Mouse (Mus musculus) urinary bladder, postnatal 10 days (tissue): ENCODE results near the gene Rasgrf2.

ENCODE experiments used
- DNase-seq: peaks from one replicate; pipeline ENCODE4 v3.0.0; 2022; ENCODE audit warnings: low spot score

Rasgrf2 gene

DNA sequence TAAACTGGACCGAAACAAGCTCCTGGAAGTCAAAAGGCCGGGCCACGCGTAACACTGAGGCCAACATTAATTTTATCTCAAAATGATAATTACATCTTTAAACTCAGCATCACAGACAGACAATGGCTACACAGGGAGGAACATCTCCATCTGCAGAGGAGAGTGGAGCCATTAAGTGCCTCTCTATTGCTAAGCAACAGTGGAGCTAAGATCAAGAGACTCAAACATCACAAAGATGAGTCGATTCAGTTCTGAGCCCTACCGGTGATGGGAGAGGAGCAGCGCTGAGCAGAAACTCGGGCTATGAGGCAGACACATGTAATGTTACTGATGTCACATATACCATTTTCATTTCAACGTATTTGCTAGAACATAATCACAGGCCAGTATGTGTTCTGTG is 191.3 kb downstream of the Rasgrf2 start:
- no peak for DNase-seq

DNA sequence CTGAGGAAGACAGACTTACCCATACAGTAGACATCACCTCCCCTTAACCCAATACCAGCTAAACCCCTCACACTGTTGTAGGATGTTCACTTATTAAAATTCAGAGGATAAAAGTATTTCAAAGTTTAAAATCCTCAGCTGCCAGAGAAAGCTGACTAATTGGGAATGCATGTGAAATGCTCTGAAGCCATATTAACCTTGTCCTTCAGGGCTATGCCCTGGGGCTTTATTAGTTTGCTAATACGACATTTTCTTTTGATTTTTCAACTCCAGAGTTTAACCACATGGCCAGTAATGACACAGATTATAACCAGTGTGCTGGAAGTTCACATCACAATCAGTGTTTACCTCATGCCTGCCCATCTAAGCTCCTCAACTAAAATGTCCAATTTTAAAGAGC is 192.6 kb downstream of the Rasgrf2 start:
- no peak for DNase-seq

DNA sequence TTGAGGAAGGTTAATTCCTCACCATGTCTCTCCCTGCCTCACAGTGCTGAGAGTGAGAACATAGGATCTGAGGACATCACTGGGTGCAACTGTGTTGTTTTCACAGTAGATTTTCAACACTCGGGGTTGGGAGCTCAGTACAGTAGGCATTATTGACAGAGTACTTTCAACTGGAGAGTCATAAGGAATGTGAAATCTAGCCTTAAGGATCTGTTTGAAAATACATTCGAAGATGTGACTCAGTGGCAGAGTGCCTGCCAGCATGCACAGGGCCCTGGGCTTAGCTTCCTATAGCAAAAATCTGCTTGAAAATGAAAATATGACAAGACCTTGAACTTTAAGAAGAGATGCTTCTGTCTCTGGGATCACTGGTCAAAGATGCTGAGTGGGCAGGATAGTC is 194.2 kb downstream of the Rasgrf2 start:
- DNase-seq = no peak

DNA sequence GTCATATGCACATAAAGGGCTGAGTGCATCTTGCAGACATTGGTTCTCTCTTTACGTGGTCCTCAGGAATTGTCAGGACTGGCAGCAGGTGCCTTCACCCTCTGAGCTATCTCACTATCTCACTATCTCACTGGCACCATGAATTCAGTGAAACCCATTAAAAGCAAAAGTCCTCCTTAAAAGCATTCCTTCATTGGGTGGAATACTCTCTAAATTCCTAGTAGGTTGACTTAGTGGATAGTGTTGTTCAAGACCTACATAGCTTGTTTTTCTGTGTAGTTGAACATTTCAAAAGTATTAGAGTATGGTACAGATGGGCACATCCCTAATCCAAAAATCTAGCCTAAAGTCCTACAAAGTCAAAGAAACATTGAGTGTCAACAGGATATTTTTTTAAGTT is 199.3 kb downstream of the Rasgrf2 start:
- DNase-seq = no peak

DNA sequence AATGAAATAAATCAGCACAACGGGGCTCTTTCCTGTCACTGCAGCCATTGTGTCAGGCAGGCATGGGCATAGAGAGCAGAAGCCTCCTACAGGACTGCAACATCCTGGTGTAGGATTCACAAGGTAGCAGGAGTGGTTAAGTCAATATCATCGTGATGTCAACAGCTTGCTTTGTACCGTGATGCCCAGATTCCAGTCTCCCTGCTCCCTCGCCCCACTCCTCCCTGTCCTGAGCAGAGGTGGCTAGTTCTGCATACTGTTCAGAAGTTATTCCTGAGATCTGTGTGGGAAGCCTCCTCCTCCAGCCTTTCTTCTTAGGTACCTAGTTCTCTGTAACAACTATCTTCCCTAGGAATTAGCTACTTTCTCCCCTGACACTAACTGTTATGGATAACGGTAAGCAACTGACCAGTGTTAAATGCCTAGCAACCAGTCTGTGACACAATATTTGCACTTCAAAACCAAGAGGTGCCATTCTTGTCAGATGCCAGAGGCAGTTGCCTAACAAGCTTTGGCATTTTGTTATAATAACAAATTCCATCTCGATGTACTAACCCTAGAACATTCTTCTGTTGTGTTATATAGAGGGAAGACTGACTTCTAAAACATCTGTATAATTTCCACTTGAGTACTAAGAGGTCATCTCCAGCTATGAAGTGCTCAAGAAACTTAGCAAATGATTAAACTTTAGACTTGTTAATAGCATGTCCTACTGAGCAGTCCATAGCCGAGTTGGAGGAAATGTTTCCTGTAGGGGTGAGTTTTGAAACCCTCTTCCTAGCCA is 201.3 kb downstream of the Rasgrf2 start:
- no peak for DNase-seq

DNA sequence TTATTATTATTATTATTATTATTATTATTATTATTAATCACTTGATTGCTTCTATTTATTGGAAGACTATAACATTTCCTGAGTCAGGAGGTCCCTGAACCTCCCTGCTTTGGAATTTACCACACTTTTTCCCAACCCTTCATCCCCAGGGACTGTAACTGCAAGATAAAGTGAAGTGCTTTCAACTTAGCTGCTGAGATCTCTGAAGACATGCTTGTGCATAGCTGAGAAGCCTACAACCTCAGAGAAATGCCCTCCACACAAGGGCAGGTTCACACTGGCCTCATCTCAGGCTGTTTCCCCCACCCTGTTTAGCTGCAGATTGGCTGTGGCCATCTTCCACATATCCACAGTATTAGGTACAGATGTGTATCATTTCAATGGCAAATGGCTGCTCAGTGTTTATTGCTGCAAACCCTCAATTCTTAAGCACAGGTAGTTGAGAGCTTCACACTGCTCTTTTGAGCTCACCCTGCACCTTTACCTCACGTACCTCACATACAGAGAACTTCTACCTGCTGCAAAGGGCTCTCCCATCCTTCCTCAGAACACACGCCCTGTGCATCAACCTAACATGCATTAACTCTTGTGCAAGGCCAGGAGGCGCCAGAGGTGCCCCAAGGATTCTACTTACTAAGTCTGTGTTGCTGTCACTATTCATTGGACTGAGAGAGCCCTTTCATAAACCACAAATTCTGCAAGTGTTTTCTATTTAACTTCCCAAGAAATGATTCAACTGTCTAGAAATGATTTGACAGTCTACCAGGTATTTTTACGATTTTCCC is 202.7 kb downstream of the Rasgrf2 start:
- DNase-seq = no peak

DNA sequence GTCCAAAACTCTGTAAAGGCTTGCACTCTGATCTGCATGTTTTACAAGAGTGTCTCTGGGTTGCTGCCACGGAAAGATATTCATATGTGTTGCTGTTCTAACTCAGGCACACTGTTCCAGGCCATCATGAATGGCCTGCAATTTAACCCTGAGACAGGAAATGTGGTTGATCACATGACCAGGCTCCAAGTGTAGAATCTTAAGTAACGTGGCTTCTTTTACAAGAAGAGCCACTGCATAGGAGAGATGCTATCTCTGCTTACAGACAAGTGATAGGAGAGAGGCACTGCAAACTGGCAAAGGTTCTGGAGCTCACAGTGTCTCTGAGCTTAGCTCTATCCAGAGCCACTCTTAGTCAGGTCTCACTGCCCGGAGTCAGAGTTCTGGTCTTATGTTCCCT is 210.4 kb downstream of the Rasgrf2 start:
- DNase-seq = no peak

DNA sequence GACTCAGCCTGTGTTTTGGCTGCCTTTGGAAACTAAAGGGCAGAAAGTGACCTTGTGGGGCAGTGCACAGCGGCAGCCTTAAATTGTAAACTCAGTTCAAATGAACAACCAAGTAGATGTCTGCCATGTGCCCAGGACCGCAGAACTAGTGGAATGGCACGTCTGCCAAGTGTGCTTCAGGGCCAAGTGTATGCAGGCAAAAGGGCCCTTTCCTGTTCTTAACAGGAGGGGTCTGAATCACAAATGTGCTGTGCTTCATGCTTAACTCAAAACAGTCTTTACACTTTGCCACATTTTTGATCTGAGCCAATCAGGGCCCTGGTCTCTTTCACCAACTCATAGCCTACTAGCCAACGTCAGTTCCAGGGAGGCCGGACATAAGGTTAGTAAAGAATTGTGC is 212.7 kb downstream of the Rasgrf2 start:
- DNase-seq = no peak

DNA sequence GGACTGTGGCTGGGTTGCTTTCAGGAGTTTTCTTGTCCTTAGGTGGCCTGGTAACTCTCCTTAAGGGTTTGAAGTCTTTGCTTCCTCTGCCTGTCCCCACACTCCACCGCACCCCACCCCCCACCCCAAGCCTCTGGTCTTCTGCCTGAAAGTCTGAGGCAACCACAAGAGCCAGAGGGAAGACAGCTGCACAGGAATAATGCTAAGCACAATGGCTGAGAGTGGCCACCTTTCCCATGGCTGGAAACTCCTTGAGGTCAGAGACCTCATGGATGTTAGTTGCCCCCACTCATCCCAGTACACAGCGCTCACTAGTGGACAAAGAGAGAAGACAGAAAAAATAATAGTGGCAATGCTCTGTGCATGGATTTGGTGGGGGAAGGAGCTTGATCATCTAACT is 213.6 kb downstream of the Rasgrf2 start:
- no peak for DNase-seq

DNA sequence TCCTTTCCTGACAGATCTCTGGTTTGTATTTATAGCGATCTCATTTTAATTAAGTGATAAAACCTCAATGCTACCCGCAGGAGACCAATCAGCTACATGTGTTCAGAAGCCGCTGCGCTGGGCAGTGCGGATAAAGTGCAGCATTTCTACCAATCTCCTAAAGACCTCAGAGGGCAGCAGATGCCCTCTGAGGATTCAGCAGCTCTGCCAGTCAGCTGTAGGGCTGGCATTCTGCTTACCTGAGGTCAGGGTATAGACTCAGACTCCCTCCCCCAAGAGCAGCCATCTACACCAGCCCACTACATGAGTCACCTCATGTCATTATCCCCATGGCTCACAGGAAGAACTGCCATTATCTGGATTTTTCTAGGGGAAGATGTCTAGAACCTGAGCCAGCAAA is 215.1 kb downstream of the Rasgrf2 start:
- no peak for DNase-seq

DNA sequence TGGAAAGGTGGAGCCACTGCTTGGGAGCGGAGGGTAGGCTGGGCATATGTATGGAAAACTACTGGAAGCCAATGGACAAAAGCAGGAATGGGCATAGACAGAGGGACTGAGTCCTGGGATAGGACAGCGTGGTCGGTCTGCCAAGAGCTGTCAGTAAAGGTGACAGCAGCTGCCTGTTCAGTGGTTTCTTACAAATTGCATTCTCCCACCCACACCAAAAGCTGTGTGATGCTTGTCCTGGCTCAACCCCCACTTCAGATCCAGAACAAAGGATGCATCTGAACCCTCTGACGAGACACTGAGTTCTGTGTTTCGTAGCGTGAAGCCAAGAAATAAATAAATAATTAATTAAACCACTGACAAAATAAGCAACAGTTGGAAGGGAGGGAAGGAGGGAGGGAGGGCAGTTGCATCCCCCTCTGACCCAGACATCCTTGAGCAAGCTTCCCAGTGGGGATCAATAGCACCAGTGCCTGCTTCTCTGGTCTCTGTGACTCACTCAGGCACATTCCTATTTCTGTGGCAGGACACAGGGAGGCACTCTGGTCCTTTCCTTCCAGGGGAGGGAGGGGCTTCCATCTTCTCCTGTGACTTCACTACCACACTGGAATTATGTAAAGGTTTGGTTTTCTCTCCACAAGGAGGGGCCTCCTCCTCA is 215.7 kb downstream of the Rasgrf2 start:
- no peak for DNase-seq

DNA sequence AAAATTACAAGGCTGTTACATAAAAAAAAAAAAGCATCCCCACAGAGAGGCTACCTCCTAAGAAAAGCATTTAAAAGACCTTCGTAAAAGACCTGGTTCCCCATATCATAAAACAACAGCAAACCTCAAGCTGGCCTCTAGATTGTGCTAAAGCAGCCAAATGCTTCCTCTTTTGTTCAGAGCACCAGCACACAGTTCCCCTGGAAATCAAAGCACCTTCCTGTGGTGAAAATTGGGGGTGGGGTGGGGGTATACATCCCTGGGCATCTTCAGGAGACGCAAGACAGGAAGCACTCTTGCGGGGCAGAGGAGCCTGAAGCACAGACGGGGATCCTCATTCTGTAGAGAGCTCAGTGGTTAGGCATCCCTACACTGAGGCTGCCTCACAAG is 216.3 kb downstream of the Rasgrf2 start:
- no peak for DNase-seq

DNA sequence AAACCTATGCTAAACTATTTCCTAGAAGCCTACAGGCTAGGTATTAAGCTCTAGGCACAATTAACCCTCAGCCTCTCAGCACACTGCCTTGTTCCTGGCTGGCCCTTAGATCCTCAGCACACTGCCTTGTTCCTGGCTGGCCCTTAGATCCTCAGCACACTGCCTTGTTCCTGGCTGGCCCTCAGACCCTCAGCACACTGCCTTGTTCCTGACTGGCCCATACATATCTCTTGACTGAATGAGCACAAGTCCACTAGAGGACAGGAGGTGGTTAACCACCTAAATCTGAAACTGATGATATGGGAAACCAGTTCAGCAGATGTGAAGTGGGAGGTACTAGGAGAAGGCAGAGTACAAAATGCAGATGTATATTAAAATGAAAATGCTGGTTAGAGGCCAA is 219.8 kb downstream of the Rasgrf2 start:
- no peak for DNase-seq

DNA sequence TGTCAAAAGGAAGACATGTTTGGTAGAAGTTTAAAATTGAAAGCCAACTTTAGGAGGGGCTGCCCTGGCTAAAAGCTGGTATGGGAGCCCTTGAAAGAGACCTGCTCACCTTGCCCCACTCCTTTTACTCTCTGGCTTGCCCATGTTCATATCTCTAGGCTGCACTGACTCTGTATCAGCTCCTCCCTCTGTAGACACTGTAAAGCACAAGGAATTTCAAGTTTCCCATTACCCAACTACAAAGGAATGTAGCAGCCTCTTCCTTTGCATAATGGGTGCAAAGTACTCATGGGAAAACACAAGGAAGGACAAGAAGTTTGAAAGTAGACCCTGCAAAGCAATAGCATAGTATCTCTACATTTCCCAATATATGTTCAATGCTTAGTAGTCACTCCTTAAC is 220.2 kb downstream of the Rasgrf2 start:
- no peak for DNase-seq

DNA sequence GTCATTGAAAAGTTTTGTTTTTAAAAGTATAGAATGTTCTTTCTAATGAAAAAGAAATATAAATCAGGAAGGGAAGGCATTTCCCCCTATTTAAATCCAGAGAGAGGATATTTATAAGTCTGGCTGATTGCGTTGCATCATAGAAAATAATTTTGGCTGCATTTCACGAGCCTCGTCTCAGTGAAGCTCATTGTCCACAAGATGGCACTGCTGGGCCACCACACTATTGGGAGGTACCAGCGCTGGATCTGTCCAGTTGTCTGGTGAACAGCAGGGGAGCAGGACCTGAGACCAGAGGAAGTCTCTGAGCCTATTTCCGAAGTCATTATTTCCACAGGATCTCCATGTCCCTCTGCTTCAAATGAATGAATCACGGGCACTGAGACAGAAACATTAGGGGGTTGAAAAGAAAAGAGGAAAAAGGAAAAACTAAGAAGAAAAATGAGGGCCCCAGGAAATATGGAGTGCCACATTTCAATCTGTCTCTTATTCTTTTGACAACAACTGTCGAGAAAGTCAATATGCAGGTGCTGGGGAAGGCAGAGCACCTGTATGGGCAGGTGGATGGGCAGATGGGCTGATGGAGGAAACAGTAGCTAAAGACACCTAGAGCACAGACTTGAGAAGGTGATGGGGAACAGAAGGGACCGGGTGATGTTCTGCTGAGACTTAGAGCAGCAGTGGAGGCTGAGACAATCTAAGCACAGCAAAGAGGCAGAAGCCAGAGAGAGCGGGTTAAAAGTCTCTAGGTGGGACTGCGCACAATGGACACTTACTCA is 223.1 kb downstream of the Rasgrf2 start:
- peak; percentile 37 for DNase-seq

DNA sequence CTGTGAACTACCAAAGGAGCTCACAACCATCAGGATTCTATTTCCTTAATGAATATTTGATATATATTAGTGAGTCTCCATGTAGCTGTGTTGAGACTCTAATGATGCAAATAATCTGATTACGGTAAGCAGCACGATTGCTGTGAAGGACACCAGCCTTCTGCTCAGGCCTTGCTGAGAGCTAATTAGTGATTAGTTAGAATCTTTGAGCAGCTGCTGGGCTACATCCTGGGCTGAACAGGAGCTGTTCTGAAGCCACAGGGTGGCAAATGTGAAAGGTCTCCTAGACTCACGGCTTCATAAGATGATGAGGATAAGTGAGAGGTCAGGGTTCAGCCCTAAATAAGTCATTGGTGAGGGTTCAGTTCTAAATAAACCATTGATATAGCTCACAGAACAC is 225.1 kb downstream of the Rasgrf2 start:
- no peak for DNase-seq

DNA sequence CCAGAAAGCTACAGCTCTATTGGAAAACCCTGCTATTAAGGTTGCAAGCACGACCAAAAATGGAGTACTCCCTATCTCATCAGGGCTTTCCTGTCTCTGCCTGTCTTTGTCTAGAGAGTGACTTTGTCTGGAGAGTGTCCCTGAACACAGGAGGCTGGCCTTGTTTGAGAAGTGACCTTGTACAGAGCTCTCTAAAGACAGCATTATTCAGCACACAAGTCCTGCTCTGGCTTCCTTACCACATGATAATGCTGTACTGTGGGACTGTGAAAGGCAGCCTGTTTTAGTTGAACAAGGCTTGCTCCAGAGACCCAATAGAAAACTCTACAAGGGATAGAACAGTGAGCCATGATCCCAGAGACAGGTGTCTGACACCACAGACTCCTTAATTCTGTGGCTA is 235.0 kb downstream of the Rasgrf2 start:
- no peak for DNase-seq

DNA sequence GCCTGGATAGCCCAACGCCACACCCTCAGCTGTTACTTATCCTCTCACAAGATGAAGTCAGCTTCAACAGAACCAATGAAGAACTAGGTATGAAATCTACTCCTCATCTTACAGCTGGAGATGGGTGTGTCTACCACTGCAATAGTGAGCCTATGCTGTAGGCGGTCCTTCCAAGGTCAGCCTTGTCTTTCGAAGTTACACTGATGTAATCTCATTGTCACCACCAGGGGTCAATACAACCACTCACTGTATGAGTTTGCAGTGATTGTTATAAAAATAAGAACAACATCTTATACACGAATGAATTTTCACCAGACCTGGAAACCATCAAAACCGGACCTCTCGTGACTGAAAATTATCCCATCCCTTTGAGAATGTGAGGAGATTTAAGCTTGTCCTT is 238.3 kb downstream of the Rasgrf2 start:
- no peak for DNase-seq

DNA sequence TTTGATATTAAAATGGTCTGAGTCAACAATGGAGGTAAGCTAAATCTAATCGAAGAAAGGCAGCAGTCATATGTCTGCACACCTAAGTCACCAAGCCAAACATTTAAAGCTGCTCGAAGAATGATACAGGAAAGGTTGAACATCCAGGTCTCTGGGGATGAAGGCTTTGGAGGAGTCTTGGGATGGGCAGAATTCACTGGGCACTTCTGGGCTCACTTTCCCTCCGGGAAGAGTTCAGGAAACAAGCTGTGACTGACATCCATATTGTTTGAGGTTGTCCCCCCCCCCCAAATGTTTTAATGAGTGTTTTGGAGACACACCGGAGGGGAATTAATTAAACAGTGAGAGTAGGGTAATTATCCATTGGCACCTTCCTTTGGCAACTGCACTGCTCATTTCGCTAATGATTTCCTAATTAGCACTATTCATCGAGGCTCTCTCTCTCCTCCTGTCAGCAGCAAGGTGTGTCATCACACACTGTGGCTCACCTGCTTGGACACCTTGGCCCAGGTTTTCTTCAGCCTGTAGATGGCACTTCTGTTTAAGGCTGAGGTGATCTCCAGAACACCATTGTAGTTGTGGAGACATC is 241.3 kb downstream of the Rasgrf2 start:
- DNase-seq = no peak

DNA sequence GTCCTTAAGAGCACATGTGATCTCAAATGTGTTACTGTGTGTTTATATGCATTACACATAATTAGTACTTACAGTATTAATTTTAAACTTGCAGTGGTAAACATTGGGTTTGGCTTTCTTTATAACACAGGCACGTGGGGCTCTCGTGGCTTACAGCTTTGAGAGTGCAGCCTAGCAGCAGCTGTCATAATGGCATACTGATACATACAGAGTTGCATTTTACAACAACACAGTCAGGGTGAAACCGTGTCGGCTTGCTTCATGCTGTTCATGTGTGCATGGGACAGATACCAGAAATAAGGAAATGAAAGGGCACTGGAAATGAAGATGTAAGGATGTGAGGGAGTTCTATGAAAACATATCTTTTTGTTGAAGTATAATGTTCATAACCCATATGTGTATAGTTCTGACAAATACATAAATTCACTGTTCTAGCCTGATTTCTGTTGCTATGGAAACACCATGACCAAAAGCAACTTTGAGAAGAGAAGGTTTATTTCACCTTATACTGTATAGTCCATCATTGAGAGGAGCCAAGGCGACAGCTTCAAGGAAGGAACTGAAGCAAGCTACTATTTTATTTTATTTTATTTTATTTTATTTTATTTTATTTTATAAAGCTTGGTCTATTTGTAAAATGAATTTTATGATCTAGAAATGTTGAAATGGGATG is 246.6 kb downstream of the Rasgrf2 start:
- DNase-seq = no peak

DNA sequence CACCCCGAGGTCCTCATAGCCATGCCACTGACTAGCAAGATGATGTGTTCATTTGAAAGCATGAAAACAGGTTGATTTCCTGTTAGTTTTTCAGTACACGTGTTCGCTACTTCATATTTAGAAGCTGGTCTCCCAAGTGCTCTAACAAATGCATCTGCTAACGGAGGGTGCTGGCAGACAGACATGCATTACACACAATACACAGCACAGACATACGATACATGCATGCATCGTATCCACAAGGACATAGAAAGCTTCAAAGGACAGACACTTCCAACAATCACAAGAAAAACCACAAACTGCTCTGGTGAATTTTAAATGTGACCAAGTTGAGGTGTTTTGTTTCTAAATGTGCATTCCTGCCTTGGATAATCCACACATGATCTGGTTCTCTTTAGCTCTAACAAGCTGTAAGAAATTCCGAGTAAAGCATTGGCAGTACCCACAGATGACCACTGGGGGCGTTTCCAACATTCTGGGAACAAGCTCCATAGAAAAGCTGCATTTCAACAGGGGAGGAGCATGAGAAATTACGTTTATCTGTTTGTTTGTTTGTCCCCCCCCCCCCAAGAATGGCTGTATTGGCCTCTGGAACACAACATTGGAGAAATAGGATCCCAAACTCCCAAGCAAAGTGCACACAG is 249.5 kb downstream of the Rasgrf2 start:
- no peak for DNase-seq
